Mouse (Mus musculus) MEL (cell line): Measurements from ENCODE around the gene Zfp654. TPM values are rescaled to one million over a fixed set of nuclear protein-coding genes. Genes with fewer than 3 reads are reported as not detected.
A peak's percentile ranks its signal among the peaks of the same experiment; 100 is the strongest.

Experiments
- DNase-seq: peaks from one replicate; pipeline ENCODE4 v3.0.0; 2011; ENCODE audit warnings: low read depth, low spot score
- H3K27ac ChIP-seq: 2 replicates; pipeline ENCODE4 v1.5.1; 2012; ENCODE audit warnings: low read depth, mild to moderate bottlenecking, control low read depth, low read length, moderate library complexity; ENCODE audit not compliant: control insufficient read depth
- H3K27me3 ChIP-seq, 2 experiments: fragments of 150-350 bp in 1 of 2; sonication (generic) in 1 of 2; 2 replicates each; pipeline ENCODE4 v1.6.1; 2012; ENCODE audit warnings: low read length in 2 of 2, mild to moderate bottlenecking in 2 of 2, improper control_type of control experiment in 1 of 2, moderate library complexity in 1 of 2; ENCODE audit not compliant: insufficient read depth in 2 of 2, control insufficient read depth in 1 of 2
- H3K36me3 ChIP-seq, 2 experiments: 2 replicates each; pipeline ENCODE4 v1.6.1; 2012 to 2014; ENCODE audit warnings: low read length in 2 of 2, improper control_type of control experiment in 1 of 2, inconsistent platforms in 1 of 2, mild to moderate bottlenecking in 1 of 2; ENCODE audit not compliant: insufficient read depth in 2 of 2, control insufficient read depth in 1 of 2
- H3K4me1 ChIP-seq, 2 experiments: fragments of 150-350 bp in 1 of 2; sonication (generic) in 1 of 2; 2 replicates each; pipeline ENCODE4 v1.6.1; 2012; ENCODE audit warnings: low read length in 2 of 2, improper control_type of control experiment in 1 of 2, mild to moderate bottlenecking in 1 of 2; ENCODE audit not compliant: insufficient read depth in 2 of 2, control insufficient read depth in 1 of 2
- H3K4me3 ChIP-seq, 2 experiments: fragments of 150-350 bp in 1 of 2; sonication (generic) in 1 of 2; 2 replicates each; pipeline ENCODE4 v1.5.1; 2012; ENCODE audit warnings: low read depth in 2 of 2, low read length in 2 of 2, mild to moderate bottlenecking in 2 of 2, moderate library complexity in 2 of 2, control low read depth in 1 of 2, improper control_type of control experiment in 1 of 2; ENCODE audit not compliant: control insufficient read depth in 1 of 2, insufficient read depth in 1 of 2
- H3K79me2 ChIP-seq: 2 replicates; pipeline ENCODE4 v1.6.1; 2012; ENCODE audit warnings: mild to moderate bottlenecking, low read length, moderate library complexity; ENCODE audit not compliant: control insufficient read depth, poor library complexity, insufficient read depth
- H3K9ac ChIP-seq: 2 replicates; pipeline ENCODE4 v1.6.1; 2012; ENCODE audit warnings: low read depth, mild to moderate bottlenecking, control low read depth, low read length, moderate library complexity; ENCODE audit not compliant: control insufficient read depth, poor library complexity, severe bottlenecking
- H3K9me3 ChIP-seq: fragments of 150-350 bp; sonication (generic); replicated peaks from 2 replicates; pipeline ENCODE4 v1.6.1; 2012; ENCODE audit warnings: mild to moderate bottlenecking, low read length, improper control_type of control experiment, moderate library complexity; ENCODE audit not compliant: insufficient read depth
- BHLHE40 ChIP-seq: IDR thresholded peaks from 2 replicates; pipeline ENCODE4 v1.6.1; 2012; ENCODE audit warnings: low read depth, mild to moderate bottlenecking, inconsistent platforms, low read length, improper control_type of control experiment, borderline replicate concordance
- CHD1 ChIP-seq: IDR thresholded peaks from 2 replicates; pipeline ENCODE4 v1.6.1; 2012; ENCODE audit warnings: low read depth, mild to moderate bottlenecking, inconsistent platforms, low read length, improper control_type of control experiment
- CTCF ChIP-seq, 3 experiments: IDR thresholded peaks in 2 of 3; conservative IDR thresholded peaks in 1 of 3; 2 replicates each; pipeline ENCODE4 v1.5.1; 2011 to 2012; ENCODE audit warnings: low read length in 3 of 3, low read depth in 2 of 3, mild to moderate bottlenecking in 2 of 3, improper control_type of control experiment in 1 of 3, inconsistent platforms in 1 of 3, mixed read lengths in 1 of 3, moderate library complexity in 1 of 3; ENCODE audit not compliant: control insufficient read depth in 1 of 3, insufficient read depth in 1 of 3, poor library complexity in 1 of 3, severe bottlenecking in 1 of 3
- ELF1 ChIP-seq: IDR thresholded peaks from 2 replicates; pipeline ENCODE4 v1.6.1; 2014; ENCODE audit warnings: low read depth, mild to moderate bottlenecking, inconsistent platforms, low read length, improper control_type of control experiment, moderate library complexity
- EP300 ChIP-seq, 2 experiments: IDR thresholded peaks; 2 replicates each; pipeline ENCODE4 v1.6.1; 2011; ENCODE audit warnings: improper control_type of control experiment in 2 of 2, low read length in 2 of 2, low read depth in 1 of 2, mild to moderate bottlenecking in 1 of 2
- GABPA ChIP-seq: IDR thresholded peaks from 2 replicates; pipeline ENCODE4 v1.6.1; 2012; ENCODE audit warnings: low read depth, mild to moderate bottlenecking, inconsistent platforms, low read length, improper control_type of control experiment, moderate library complexity
- GATA1 ChIP-seq: IDR thresholded peaks from 2 replicates; pipeline ENCODE4 v1.6.1; 2011; ENCODE audit warnings: low read depth, low read length, improper control_type of control experiment
- HCFC1 ChIP-seq: IDR thresholded peaks from 2 replicates; pipeline ENCODE4 v1.6.1; 2012; ENCODE audit warnings: low read depth, mild to moderate bottlenecking, inconsistent platforms, low read length, improper control_type of control experiment, moderate library complexity
- JUND ChIP-seq: IDR thresholded peaks from 2 replicates; pipeline ENCODE4 v1.6.1; 2011; ENCODE audit warnings: low read depth, mild to moderate bottlenecking, improper control_type of control experiment, low read length
- MAX ChIP-seq: IDR thresholded peaks from 2 replicates; pipeline ENCODE4 v1.6.1; 2011; ENCODE audit warnings: low read length, improper control_type of control experiment
- MAZ ChIP-seq: IDR thresholded peaks from 2 replicates; pipeline ENCODE4 v1.6.1; 2012; ENCODE audit warnings: low read depth, mild to moderate bottlenecking, inconsistent platforms, low read length, improper control_type of control experiment
- MEF2A ChIP-seq: IDR thresholded peaks from 2 replicates; pipeline ENCODE4 v1.6.1; 2014; ENCODE audit warnings: low read depth, mild to moderate bottlenecking, inconsistent platforms, low read length, improper control_type of control experiment; ENCODE audit not compliant: poor library complexity, insufficient replicate concordance, severe bottlenecking; ENCODE audit errors: extremely low read depth
- MYB ChIP-seq: IDR thresholded peaks from 2 replicates; pipeline ENCODE4 v1.6.1; 2011; ENCODE audit warnings: mild to moderate bottlenecking, low read depth, low read length, improper control_type of control experiment
- MYC ChIP-seq: IDR thresholded peaks from 2 replicates; pipeline ENCODE4 v1.6.1; 2011; ENCODE audit warnings: low read depth, mild to moderate bottlenecking, low read length, improper control_type of control experiment, moderate library complexity
- POLR2A ChIP-seq, 2 experiments: IDR thresholded peaks; 2 replicates each; pipeline ENCODE4 v1.6.1; 2011 to 2012; ENCODE audit warnings: low read length in 2 of 2, mild to moderate bottlenecking in 2 of 2, control low read depth in 1 of 2, improper control_type of control experiment in 1 of 2, low read depth in 1 of 2, moderate library complexity in 1 of 2; ENCODE audit not compliant: control insufficient read depth in 1 of 2, insufficient read depth in 1 of 2, poor library complexity in 1 of 2
- RAD21 ChIP-seq: IDR thresholded peaks from 2 replicates; pipeline ENCODE4 v1.6.1; 2011; ENCODE audit warnings: mild to moderate bottlenecking, low read depth, low read length, improper control_type of control experiment
- RCOR1 ChIP-seq: IDR thresholded peaks from 2 replicates; pipeline ENCODE4 v1.6.1; 2012; ENCODE audit warnings: low read depth, mild to moderate bottlenecking, inconsistent platforms, low read length, improper control_type of control experiment
- SIN3A ChIP-seq: IDR thresholded peaks from 2 replicates; pipeline ENCODE4 v1.6.1; 2012; ENCODE audit warnings: low read length, improper control_type of control experiment, inconsistent platforms
- SMC3 ChIP-seq: IDR thresholded peaks from 2 replicates; pipeline ENCODE4 v1.6.1; 2011; ENCODE audit warnings: low read depth, low read length, improper control_type of control experiment
- TBP ChIP-seq: IDR thresholded peaks from 2 replicates; pipeline ENCODE4 v1.8.0; 2011; ENCODE audit warnings: low read depth, low read length, improper control_type of control experiment
- TCF12 ChIP-seq: IDR thresholded peaks from 2 replicates; pipeline ENCODE4 v1.6.1; 2014; ENCODE audit warnings: low read depth, mild to moderate bottlenecking, inconsistent platforms, low read length, improper control_type of control experiment, moderate library complexity
- UBTF ChIP-seq: IDR thresholded peaks from 2 replicates; pipeline ENCODE4 v1.6.1; 2012; ENCODE audit warnings: low read depth, mild to moderate bottlenecking, inconsistent platforms, low read length, improper control_type of control experiment, moderate library complexity, borderline replicate concordance; ENCODE audit not compliant: insufficient read depth
- USF1 ChIP-seq: IDR thresholded peaks from 2 replicates; pipeline ENCODE4 v1.6.1; 2014; ENCODE audit warnings: low read depth, mild to moderate bottlenecking, inconsistent platforms, low read length, improper control_type of control experiment, moderate library complexity
- ZC3H11A ChIP-seq: IDR thresholded peaks from 2 replicates; pipeline ENCODE4 v1.6.1; 2012; ENCODE audit warnings: low read depth, mild to moderate bottlenecking, inconsistent platforms, low read length, improper control_type of control experiment
- ZMIZ1 ChIP-seq: IDR thresholded peaks from 2 replicates; pipeline ENCODE4 v1.6.1; 2012; ENCODE audit warnings: low read depth, mild to moderate bottlenecking, inconsistent platforms, low read length, improper control_type of control experiment, moderate library complexity
- ZNF384 ChIP-seq: IDR thresholded peaks from 2 replicates; pipeline ENCODE4 v1.6.1; 2012; ENCODE audit warnings: low read depth, mild to moderate bottlenecking, inconsistent platforms, low read length, improper control_type of control experiment
- polyA plus RNA-seq, 2 experiments: library from polyadenylated mRNA; stranded (reverse) in 1 of 2; unstranded in 1 of 2; fragments of >175 nt in 1 of 2; fragments of >200 nt in 1 of 2; gene quantifications; 2 replicates each; pipeline versions ENCODE4 v1.2.1 to v1.2.4; 2012; ENCODE audit warnings: low replicate concordance in 2 of 2, low read depth in 1 of 2; ENCODE audit not compliant: insufficient read length in 2 of 2, insufficient read depth in 1 of 2, missing spikeins in 1 of 2
- total RNA-seq: library from RNA; depleted of rRNA; stranded (reverse); fragments of 300-350 nt; gene quantifications from 2 replicates; pipeline ENCODE4 v1.2.3, GENCODE M21; 2012

The Zfp654 gene
- total and polyA plus RNA-seq, 3 experiments: 5.0 to 61.6 (median 6.9) TPM

DNA sequence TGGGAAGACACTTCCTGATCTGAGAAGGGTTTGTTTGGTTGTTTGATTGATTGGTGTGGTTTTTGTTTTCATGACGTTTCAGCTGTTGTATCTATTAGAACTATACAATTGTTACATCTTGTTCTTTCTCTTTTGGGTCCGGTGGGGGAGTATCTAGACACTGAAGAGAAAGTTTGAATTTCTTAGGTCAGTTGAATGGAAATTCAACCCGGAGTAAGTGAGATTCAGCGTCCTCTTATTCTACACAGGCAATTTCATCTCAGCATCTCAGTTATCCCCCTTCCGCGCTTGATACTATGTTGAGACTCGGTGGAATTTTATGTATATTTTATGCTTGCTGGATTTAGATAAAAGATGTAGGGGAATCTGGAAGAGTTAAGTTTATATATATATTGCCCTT lies 21.4 kb upstream of the Zfp654 start:
- no peaks in the 10 kb centered on the region for H3K27me3 ChIP-seq
- peak overlapping the region; percentile 82 for H3K9ac ChIP-seq
- H3K36me3 ChIP-seq: peaks cover 0 to 30% of the 10 kb centered on the region in 2 experiments; a peak in 2 of 4 replicates
- H3K79me2 ChIP-seq: peaks cover 3% of the 10 kb centered on the region; the same call in 1 of the 2 replicates
- no peaks in the 10 kb centered on the region for H3K9me3 ChIP-seq
- H3K4me3 ChIP-seq: peak overlapping the region; percentile 63 to 92
- no peak for TF ChIP-seq JUND
- TF ChIP-seq ZMIZ1: no peak
- TF ChIP-seq ZC3H11A: no peak
- 0 out of 2 replicates have a peak, but pooled peaks have one; percentile 21 for TF ChIP-seq TBP
- 0 out of 2 replicates have a peak, but pooled peaks have one; percentile 22 for TF ChIP-seq HCFC1
- TF ChIP-seq CHD1: peak; percentile 24; the same call in 1 of the 2 replicates
- TF ChIP-seq, all 39 proteins: peak for 3
- Histone ChIP-seq H3K4me1 (peaks cover 7 to 16% of the 10 kb centered on the region in 2 experiments), H3K27ac (peak overlapping the region; percentile 59)
- peak; percentile 56 for DNase-seq

DNA sequence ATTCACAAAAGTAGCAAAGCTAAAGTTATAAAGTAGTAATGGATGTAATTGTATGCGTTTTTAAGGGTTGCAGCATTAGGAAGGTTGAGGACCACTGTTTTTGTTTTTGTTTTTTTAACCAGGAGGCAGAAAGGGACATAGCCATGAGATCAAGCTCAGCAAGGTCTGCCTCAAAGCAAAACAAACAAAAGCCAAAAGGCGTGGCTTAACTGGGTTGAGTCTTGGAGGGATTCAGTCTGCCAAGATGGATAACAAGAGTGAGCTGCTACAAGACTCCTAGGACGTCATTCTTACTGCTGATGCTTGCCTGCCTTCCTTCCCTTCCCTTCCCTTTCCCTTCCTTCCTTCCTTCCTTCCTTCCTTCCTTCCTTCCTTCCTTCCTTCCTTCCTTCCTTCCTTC lies 20.8 kb upstream of the Zfp654 start:
- peak; percentile 57 for DNase-seq
- Histone ChIP-seq H3K9ac (no peak overlapping the region), H3K4me3 (no peak overlapping the region)

DNA sequence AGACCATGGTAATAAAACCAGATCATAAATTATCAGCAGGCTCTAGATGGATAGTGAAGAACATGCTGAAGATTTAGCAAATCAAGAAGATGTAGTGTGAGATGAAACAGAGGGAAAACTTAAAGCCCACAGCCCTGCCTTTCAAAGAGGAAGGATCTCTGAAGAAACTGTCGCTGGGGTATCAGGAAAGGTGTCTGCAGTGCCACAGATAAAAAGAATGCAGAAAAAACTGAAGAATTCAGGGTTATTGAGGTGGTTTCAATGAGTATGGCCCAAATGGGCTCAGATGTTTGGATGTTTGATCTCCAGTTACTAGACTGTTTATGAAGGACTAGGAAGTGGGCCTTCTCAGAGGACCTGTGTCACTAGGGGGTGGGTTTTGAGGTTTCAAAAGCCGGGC lies 18.2 kb upstream of the Zfp654 start:
- peak overlapping the region; percentile 31; the same call in 1 of the 2 replicates for H3K27ac ChIP-seq
- H3K9me3 ChIP-seq: no peaks in the 10 kb centered on the region
- H3K4me1 ChIP-seq: peaks cover 7 to 8% of the 10 kb centered on the region in 2 experiments
- DNase-seq: peak; percentile 56
- no peaks in the 10 kb centered on the region for H3K27me3 ChIP-seq
- H3K36me3 ChIP-seq: peaks cover 0 to 20% of the 10 kb centered on the region in 2 experiments; a peak in 2 of 4 replicates
- H3K79me2 ChIP-seq: peaks cover 3% of the 10 kb centered on the region; the same call in 1 of the 2 replicates
- H3K4me3 ChIP-seq: no peak overlapping the region
- H3K9ac ChIP-seq: no peak overlapping the region
- TF ChIP-seq MEF2A (no peak), EP300 (IDR thresholded peaks at IDR 0.05; ENCODE audit: low read depth in 1 of 2, low read length in 2 of 2) (peak; percentile 64 to 72), ELF1 (no peak), USF1 (no peak), GATA1 (peak; percentile 53), BHLHE40 (no peak), TCF12 (peak; percentile 57; the same call in 1 of the 2 replicates), ZNF384 (peak; percentile 40; the same call in 1 of the 2 replicates), RCOR1 (peak; percentile 50; the same call in 1 of the 2 replicates), SIN3A (no peak), ZC3H11A (no peak), UBTF (no peak), RAD21 (no peak)

More for the DNA sequence above, 20.8 kb upstream of the Zfp654 start:
- peaks cover 3% of the 10 kb centered on the region; the same call in 1 of the 2 replicates for H3K79me2 ChIP-seq
- peaks cover 0 to 28% of the 10 kb centered on the region in 2 experiments; a peak in 2 of 4 replicates for H3K36me3 ChIP-seq
- H3K27ac ChIP-seq: no peak overlapping the region
- H3K27me3 ChIP-seq: no peaks in the 10 kb centered on the region
- H3K9me3 ChIP-seq: no peaks in the 10 kb centered on the region
- peaks cover 7 to 15% of the 10 kb centered on the region in 2 experiments for H3K4me1 ChIP-seq
- no peak for TF ChIP-seq MAZ
- TF ChIP-seq EP300 (IDR thresholded peaks at IDR 0.05; ENCODE audit: low read depth in 1 of 2, low read length in 2 of 2): no peak
- TF ChIP-seq SIN3A: no peak
- TF ChIP-seq UBTF: no peak
- no peak for TF ChIP-seq MAX
- TF ChIP-seq MYC: no peak
- no peak for TF ChIP-seq ZC3H11A
- TF ChIP-seq ZNF384: no peak
- TF ChIP-seq HCFC1: no peak
- no peak for TF ChIP-seq POLR2A (IDR thresholded peaks at IDR 0.05; ENCODE audit: control insufficient read depth in 1 of 2, insufficient read depth in 1 of 2, low read depth in 1 of 2, low read length in 2 of 2, poor library complexity in 1 of 2)
- no peak for TF ChIP-seq RCOR1
- TF ChIP-seq CTCF (IDR thresholded peaks at IDR 0.05 in 2 of 3, conservative IDR thresholded peaks at IDR 0.05 in 1 of 3; ENCODE audit: control insufficient read depth in 1 of 3, insufficient read depth in 1 of 3, low read depth in 2 of 3, low read length in 3 of 3, poor library complexity in 1 of 3, severe bottlenecking in 1 of 3): no peak
- no peak for TF ChIP-seq GABPA
- TF ChIP-seq TBP: no peak
- no peak for TF ChIP-seq BHLHE40
- no peak for TF ChIP-seq RAD21
- TF ChIP-seq MYB: no peak
- no peak for TF ChIP-seq SMC3
